ENCODE assay signal across 8 mouse cellular contexts in genomic region chr15:11380087-11380530, GRCm38 (mm10). TPM values are rescaled to one million over a fixed set of nuclear protein-coding genes. Genes with fewer than 3 reads are reported as not detected.
DNase-seq lines count a peak whose midpoint lies in the region; ATAC-seq lines count a peak whose summit lies in the region.

No protein-coding gene starts in this region.

- DNase-seq in heart, postnatal 4 days, result peak; percentile 12
- no peak for DNase-seq in heart, adult 9 months (ENCODE audit: low spot score in 2 of 2)
- peak; percentile 30 to 32 for DNase-seq in B cell, adult 2 months
- DNase-seq in brain, adult 2 months (ENCODE audit: low read depth, low spot score), result peak; percentile 51
- DNase-seq in spleen, postnatal 10 days (ENCODE audit: low spot score in 2 of 2), result no peak
- DNase-seq in adrenal gland, postnatal 36 days, result no peak

- ATAC-seq in granulocyte monocyte progenitor cell, adult 5-6 weeks (replicated peaks; ENCODE audit: poor library complexity, severe bottlenecking), result peak; percentile 62
- peak; percentile 87 for ATAC-seq in megakaryocyte progenitor cell, adult 5-6 weeks (replicated peaks; ENCODE audit: poor library complexity)

RNA-seq across cellular contexts. Expression of gene Tars, which starts 19.4 kb away (rescaled TPM):
- 10 to 100 TPM; 33.0 TPM for total RNA-seq in heart, postnatal 4 days (2021)
- 33.8 and 44.6 TPM in 2 replicates for total RNA-seq in granulocyte monocyte progenitor cell, adult 5-6 weeks (2014; fragmentation: Nextera tagmentation)
- total RNA-seq in granulocyte monocyte progenitor cell, adult 5-6 weeks (2017), result 89.7 and 116 TPM in 2 replicates
- total RNA-seq in megakaryocyte progenitor cell, adult 5-6 weeks (2015), result 36.4 and 37.9 TPM in 2 replicates
- total RNA-seq in megakaryocyte progenitor cell, adult 5-6 weeks (2017), result 80.1 and 94.0 TPM in 2 replicates
- total RNA-seq in adrenal gland, postnatal 36 days (2021), result 10 to 100 TPM; 52.9 to 54.8 TPM

Comparison
In these comparisons a context has a peak if more than half of its experiments do, and no peak if none do; other contexts are left out.
1. DNase-seq: peak in heart, postnatal 4 days (single experiment), B cell, adult 2 months (2 of 2) and brain, adult 2 months (single experiment); none in heart, adult 9 months (0 of 2), spleen, postnatal 10 days (0 of 2) and adrenal gland, postnatal 36 days (0 of 2).